Mouse (Mus musculus) liver, adult 2 months (tissue): Measurements from ENCODE around the gene Ryr3. TPM values are rescaled to one million over a fixed set of nuclear protein-coding genes. Genes with fewer than 3 reads are reported as not detected.

Source experiments
- DNase-seq: peaks from one replicate; pipeline ENCODE4 v3.0.0-alpha.2; 2011; ENCODE audit warnings: low read depth, low spot score; ENCODE audit errors: extremely low read depth
- H3K27ac ChIP-seq: fragments of 200-500 bp; replicated peaks from 2 replicates; pipeline ENCODE4 v1.5.1; 2012; ENCODE audit warnings: low read depth, mild to moderate bottlenecking, control low read depth, inconsistent platforms, low read length; ENCODE audit not compliant: insufficient read depth
- H3K27me3 ChIP-seq: fragments of 200-500 bp; 2 replicates; pipeline ENCODE4 v1.6.1; 2012; ENCODE audit warnings: mild to moderate bottlenecking, moderate library complexity, low read length, inconsistent platforms; ENCODE audit not compliant: control insufficient read depth, insufficient read depth
- H3K36me3 ChIP-seq: fragments of 200-500 bp; 2 replicates; pipeline ENCODE4 v1.6.1; 2012; ENCODE audit warnings: low read length, inconsistent platforms; ENCODE audit not compliant: control insufficient read depth, insufficient read depth
- H3K4me1 ChIP-seq: fragments of 200-500 bp; 2 replicates; pipeline ENCODE4 v1.6.1; 2011; ENCODE audit warnings: low read length; ENCODE audit not compliant: control insufficient read depth, insufficient read depth
- H3K4me3 ChIP-seq: fragments of 200-500 bp; 2 replicates; pipeline ENCODE4 v1.5.1; 2011; ENCODE audit warnings: low read depth, mild to moderate bottlenecking, control low read depth, low read length, moderate library complexity; ENCODE audit not compliant: insufficient read depth
- H3K79me2 ChIP-seq: fragments of 200-500 bp; 2 replicates; pipeline ENCODE4 v1.6.1; 2012; ENCODE audit warnings: inconsistent platforms, mild to moderate bottlenecking, low read length, moderate library complexity; ENCODE audit not compliant: control insufficient read depth, insufficient read depth
- H3K9ac ChIP-seq: fragments of 200-500 bp; 2 replicates; pipeline ENCODE4 v1.6.1; 2012; ENCODE audit warnings: low read depth, mild to moderate bottlenecking, control low read depth, inconsistent platforms, low read length
- CTCF ChIP-seq: fragments of 200-500 bp; IDR thresholded peaks from 2 replicates; pipeline ENCODE4 v1.5.1; 2011; ENCODE audit warnings: low read depth, low read length, control low read depth
- POLR2A ChIP-seq: fragments of 200-500 bp; IDR thresholded peaks from 2 replicates; pipeline ENCODE4 v1.6.1; 2011; ENCODE audit warnings: low read length, control low read depth; ENCODE audit not compliant: insufficient read depth; ENCODE audit errors: extremely low read depth
- WGBS: fragments of 180-500 bp; shearing (Covaris S2); methylation state at CpG from one replicate; pipeline ENCODE4 v1.1.7; 2018; 5-methylcytosine and 5-hydroxymethylcytosine counted together
- polyA plus RNA-seq: library from polyadenylated mRNA; depleted of rRNA; stranded (reverse); fragments of >200 nt; gene quantifications from 2 replicates; pipeline ENCODE4 v1.2.3, GENCODE M21; 2012; rRNA removed
- total RNA-seq: library from RNA; depleted of rRNA; stranded (reverse); fragments of >200 nt; gene quantifications from 2 replicates; pipeline ENCODE4 v1.2.3, GENCODE M21; 2014; rRNA removed

The Ryr3 gene
- total RNA-seq (under 0.01 TPM in 2 replicates), polyA plus RNA-seq (not detected in 2 replicates)

DNA sequence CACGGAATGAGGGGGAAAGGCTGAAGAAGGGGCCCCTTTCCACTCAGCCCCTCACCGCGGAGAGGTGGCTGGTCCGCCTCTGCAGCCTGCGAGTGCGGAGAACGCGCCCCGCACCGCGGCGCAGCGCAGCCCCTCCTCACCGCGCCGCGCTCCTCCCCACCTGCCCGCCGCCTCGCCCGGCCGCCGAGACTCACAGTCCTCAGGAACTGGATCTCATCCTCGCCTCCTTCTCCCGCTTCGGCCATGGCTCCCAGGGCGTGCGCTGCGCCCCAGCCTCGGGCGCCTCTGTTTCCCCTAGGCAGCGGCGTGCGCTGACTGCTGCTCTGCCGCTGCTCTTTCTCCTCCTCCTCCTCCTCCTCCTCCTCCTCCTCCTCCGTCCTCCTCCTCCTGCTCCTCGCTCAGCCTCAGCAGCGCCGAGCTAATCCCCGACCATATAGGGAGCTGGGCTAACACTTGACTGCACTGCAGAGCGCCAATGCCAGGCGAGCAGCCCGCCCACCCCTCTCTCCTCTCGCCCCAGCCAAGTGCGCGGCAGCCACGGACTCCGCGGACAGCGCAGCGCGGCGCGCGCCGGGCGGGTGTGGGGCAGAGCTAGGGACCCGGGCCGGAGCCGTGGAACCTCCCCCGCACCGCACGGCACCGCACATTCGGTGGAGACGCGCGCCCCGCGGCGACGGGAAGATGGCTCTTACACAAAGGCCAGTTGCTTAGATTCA, at the start of gene Ryr3:
Gene Ryr3 (minus strand): TSS at position 351 of the 716 bp plus-strand sequence.
- WGBS: under 1% methylated on average over 61 of the region's 72 CpGs
- H3K4me1 ChIP-seq: no peaks in the 10 kb centered on the region
- peaks cover 4% of the 10 kb centered on the region; the same call in 1 of the 2 replicates for H3K27me3 ChIP-seq
- TF ChIP-seq POLR2A: no peak
- no peak for TF ChIP-seq CTCF
- H3K27ac ChIP-seq: no peak within 1 kb of the TSS
- H3K9ac ChIP-seq: no peak within 1 kb of the TSS
- H3K4me3 ChIP-seq: no peak within 1 kb of the TSS
- no peaks in the 10 kb centered on the region for H3K36me3 ChIP-seq
- DNase-seq: no peak
- H3K79me2 ChIP-seq: no peaks in the 10 kb centered on the region

DNA sequence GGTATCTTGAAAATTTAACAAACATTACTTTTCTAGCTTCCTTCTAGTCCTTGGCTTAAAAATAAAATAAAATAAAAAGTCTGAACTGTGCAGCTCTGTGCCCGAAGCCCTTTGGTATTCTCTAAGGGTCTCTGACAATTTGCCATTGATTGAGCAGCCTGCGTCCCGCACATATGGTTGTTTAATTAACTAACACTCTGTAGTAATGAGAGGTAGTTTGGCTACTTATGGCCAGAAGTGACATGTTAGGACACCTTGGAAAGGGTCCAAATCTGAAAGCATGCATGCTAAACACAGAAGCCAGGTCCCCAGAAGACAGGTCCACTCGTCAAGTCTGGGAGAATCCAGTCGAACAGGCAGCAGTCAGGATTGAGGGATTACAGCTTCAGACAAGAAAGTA, 22.0 kb upstream of the Ryr3 start:
- no peaks in the 10 kb centered on the region for H3K36me3 ChIP-seq

DNA sequence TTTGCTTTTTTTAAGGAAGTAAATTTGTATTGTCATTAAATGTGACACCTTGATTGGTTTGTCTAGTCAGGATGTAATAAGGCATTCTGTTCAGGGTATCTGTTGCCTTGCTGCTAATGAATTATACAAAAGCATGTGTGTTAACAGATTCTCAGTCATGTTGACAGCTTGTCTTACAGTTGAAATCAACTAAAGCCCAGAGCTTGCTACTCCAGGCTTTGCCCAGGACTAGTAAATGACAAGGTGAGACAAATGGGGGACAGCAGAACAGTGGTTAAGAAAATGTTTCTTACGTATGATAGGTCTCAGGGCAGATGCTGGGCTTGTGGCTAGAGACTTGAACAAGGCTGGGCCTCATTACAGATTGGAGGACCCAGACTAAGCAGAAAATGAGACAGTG, 20.1 kb upstream of the Ryr3 start:
- 91% methylated on average over 1 of the region's 1 CpGs for WGBS
- DNase-seq: no peak
- H3K27me3 ChIP-seq: no peaks in the 10 kb centered on the region
- H3K4me1 ChIP-seq: no peaks in the 10 kb centered on the region
- no peak for TF ChIP-seq POLR2A
- no peak for TF ChIP-seq CTCF
- no peak overlapping the region for H3K4me3 ChIP-seq
- no peak overlapping the region for H3K9ac ChIP-seq
- no peak overlapping the region for H3K27ac ChIP-seq
- no peaks in the 10 kb centered on the region for H3K36me3 ChIP-seq
- H3K79me2 ChIP-seq: no peaks in the 10 kb centered on the region

More for the DNA sequence above, 22.0 kb upstream of the Ryr3 start:
- H3K9ac ChIP-seq: no peak overlapping the region
- TF ChIP-seq CTCF: no peak
- TF ChIP-seq POLR2A: no peak
- no peaks in the 10 kb centered on the region for H3K27me3 ChIP-seq
- 76% methylated on average over 5 of the region's 5 CpGs for WGBS
- no peak for DNase-seq
- H3K79me2 ChIP-seq: no peaks in the 10 kb centered on the region
- no peak overlapping the region for H3K4me3 ChIP-seq
- no peaks in the 10 kb centered on the region for H3K4me1 ChIP-seq
- no peak overlapping the region for H3K27ac ChIP-seq

DNA sequence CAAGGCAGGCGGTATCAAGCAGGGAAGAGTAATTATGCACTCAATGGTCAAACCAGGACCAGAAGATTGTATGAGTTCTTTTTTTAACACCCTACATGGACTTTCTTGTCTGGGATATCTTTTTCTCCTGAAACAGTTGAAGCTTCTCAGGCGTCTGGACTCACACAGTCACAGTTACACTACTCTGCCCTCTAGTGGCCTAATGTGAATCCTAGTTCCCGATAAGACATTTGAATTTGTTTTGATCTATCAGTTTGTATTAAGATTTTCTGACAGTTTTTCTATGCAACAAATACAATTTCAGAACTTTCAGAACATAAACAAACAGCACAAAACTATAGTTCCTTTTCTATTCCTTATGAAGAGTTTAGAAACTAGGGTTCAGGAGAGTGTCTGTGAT, 17.7 kb upstream of the Ryr3 start:
- Histone ChIP-seq H3K27me3 (no peaks in the 10 kb centered on the region), H3K9ac (no peak overlapping the region), H3K27ac (no peak overlapping the region), H3K79me2 (no peaks in the 10 kb centered on the region), H3K36me3 (no peaks in the 10 kb centered on the region), H3K4me1 (no peaks in the 10 kb centered on the region), H3K4me3 (no peak overlapping the region)
- 15% methylated on average over 3 of the region's 3 CpGs for WGBS
- TF ChIP-seq POLR2A (no peak), CTCF (0 out of 2 replicates have a peak, but pooled peaks have one; percentile 6)
- DNase-seq: peak; percentile 49

DNA sequence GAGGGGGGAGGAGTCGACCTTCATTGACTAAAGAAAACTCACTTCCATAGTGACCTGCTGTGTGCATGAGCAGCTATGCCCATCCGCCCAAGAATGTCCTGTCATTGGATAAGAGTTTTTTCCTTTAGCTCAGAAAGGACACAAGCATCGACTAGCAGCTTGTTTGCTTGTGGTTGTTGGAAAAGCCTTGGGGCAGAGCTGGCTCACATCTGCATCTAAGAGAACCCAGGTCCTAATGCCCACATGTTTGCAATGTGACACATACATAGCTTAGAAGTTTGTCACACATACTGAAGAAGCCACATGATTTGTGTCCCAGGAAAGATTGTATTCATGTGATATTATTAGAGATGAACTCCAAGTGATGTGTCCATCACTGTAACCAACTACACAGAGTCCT, 16.5 kb upstream of the Ryr3 start:
- Histone ChIP-seq H3K4me3 (no peak overlapping the region), H3K27ac (no peak overlapping the region), H3K79me2 (no peaks in the 10 kb centered on the region), H3K36me3 (no peaks in the 10 kb centered on the region), H3K9ac (no peak overlapping the region), H3K27me3 (no peaks in the 10 kb centered on the region), H3K4me1 (no peaks in the 10 kb centered on the region)
- DNase-seq: no peak
- 50% methylated on average over 3 of the region's 3 CpGs for WGBS
- TF ChIP-seq POLR2A (no peak), CTCF (no peak)

DNA sequence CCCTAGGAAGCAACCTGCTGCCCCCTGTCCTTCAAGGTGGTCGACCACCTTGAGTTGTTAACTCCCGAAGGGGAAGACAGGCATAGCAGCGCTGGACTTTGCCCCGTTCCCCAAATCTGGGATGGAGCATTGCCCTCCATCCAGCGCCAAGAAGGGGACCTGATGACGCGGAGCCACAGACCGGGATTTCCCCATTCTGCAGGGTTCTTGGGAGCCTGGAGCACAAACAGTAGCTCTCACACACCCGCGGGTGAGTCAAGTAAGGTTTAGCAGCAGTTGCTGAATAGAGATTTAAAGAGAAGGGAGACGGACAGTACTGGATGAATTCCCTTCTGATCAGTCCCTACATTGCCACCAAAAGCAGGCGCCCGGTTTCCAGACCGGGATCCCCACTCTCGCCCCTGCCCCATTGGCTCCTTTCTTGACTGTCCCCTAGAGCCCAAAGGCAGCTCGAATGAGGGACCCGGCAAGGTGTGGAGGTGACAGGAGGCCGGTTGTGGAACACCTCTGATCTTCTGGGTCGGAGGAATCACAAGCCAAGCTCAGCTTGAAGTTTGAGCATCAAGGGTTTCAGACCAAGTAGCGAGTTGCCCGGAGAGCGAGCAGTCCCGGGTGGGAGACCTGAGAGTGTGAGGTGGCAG, 671 bp downstream of the Ryr3 start:
- no peak for DNase-seq
- no peaks in the 10 kb centered on the region for H3K79me2 ChIP-seq
- H3K27ac ChIP-seq: no peak overlapping the region
- H3K4me1 ChIP-seq: no peaks in the 10 kb centered on the region
- peaks cover 4% of the 10 kb centered on the region; the same call in 1 of the 2 replicates for H3K27me3 ChIP-seq
- TF ChIP-seq POLR2A: no peak
- TF ChIP-seq CTCF: no peak
- H3K9ac ChIP-seq: no peak overlapping the region
- no peaks in the 10 kb centered on the region for H3K36me3 ChIP-seq
- WGBS: 5% methylated on average over 23 of the region's 23 CpGs
- no peak overlapping the region for H3K4me3 ChIP-seq
